Mouse (Mus musculus): ENCODE results near the gene Rps6kb2. TPM values are rescaled to one million over a fixed set of nuclear protein-coding genes. Genes with fewer than 3 reads are reported as not detected.
A peak's percentile ranks its signal among the peaks of the same experiment; 100 is the strongest.

Gene Rps6kb2
- polyA plus RNA-seq, 1 experiment from 2014 or later: 35.1 TPM

- ATAC-seq: no peak; the same call in 1 of the 2 replicates
- peaks cover 9% of the 10 kb centered on the region; the same call in 1 of the 2 replicates for H3K4me1 ChIP-seq (replicated peaks; ENCODE audit: control insufficient read depth, insufficient read depth, low read length)
- H3K27me3 ChIP-seq (replicated peaks; ENCODE audit: control insufficient read depth, insufficient read depth, low read length): no peaks in the 10 kb centered on the region
- H3K27ac ChIP-seq (ENCODE audit: low read depth, low read length): peak overlapping the region; percentile 7; the same call in 1 of the 2 replicates
- WGBS: 86% methylated on average over 17 of the region's 17 CpGs
- no peak for TF ChIP-seq CTCF (IDR thresholded peaks at IDR 0.05; ENCODE audit: low read depth)
- peaks cover 43% of the 10 kb centered on the region for H3K36me3 ChIP-seq (ENCODE audit: control insufficient read depth, insufficient read depth)
- peak overlapping the region; percentile 84; the same call in 1 of the 2 replicates for H3K4me3 ChIP-seq (ENCODE audit: low read depth, low read length)
- H3K9ac ChIP-seq (ENCODE audit: low read depth, low read length): no peak overlapping the region
- peak overlapping the region; percentile 80 for H3K4me2 ChIP-seq (replicated peaks; ENCODE audit: low read depth)
- no peaks in the 10 kb centered on the region for H3K9me3 ChIP-seq (ENCODE audit: control insufficient read depth)
Observed at GRCm38 (mm10) chr19:4149764-4150461, 13.2 kb downstream of the Rps6kb2 start.

DNA sequence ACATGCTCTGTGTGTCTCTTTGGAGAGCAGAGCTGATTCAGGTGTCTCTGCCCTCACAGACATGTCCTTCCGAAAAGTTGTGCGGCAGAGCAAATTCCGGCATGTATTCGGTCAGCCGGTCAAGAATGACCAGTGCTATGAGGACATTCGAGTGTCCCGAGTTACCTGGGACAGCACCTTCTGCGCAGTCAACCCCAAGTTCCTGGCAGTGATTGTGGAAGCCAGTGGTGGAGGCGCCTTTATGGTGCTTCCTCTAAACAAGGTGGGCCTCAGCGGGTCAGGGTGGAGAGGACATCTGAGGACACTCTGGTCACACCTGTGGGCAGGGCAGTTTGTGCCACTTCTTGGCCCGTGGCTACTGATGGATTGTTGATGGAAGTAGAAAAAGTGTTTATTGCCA, 13.9 kb downstream of the Rps6kb2 start:
- ATAC-seq: no peak; the same call in 1 of the 2 replicates
- H3K27ac ChIP-seq (ENCODE audit: low read depth, low read length): peak overlapping the region; percentile 95

GRCm38 (mm10) chr19:4148819-4149218, 14.3 kb downstream of the Rps6kb2 start:
- WGBS: 3% methylated on average over 7 of the region's 8 CpGs
- TF ChIP-seq CTCF (IDR thresholded peaks at IDR 0.05; ENCODE audit: low read depth): no peak
- Histone ChIP-seq H3K27ac (ENCODE audit: low read depth, low read length) (peak overlapping the region; percentile 95), H3K4me1 (replicated peaks; ENCODE audit: control insufficient read depth, insufficient read depth, low read length) (peaks cover 9% of the 10 kb centered on the region; the same call in 1 of the 2 replicates), H3K4me2 (replicated peaks; ENCODE audit: low read depth) (peak overlapping the region; percentile 80), H3K9me3 (ENCODE audit: control insufficient read depth) (no peaks in the 10 kb centered on the region), H3K9ac (ENCODE audit: low read depth, low read length) (peak overlapping the region; percentile 95), H3K27me3 (replicated peaks; ENCODE audit: control insufficient read depth, insufficient read depth, low read length) (no peaks in the 10 kb centered on the region), H3K36me3 (ENCODE audit: control insufficient read depth, insufficient read depth) (peaks cover 39% of the 10 kb centered on the region), H3K4me3 (ENCODE audit: low read depth, low read length) (peak overlapping the region; percentile 84)
- no peak for ATAC-seq

More for the DNA sequence above, 13.9 kb downstream of the Rps6kb2 start:
- Histone ChIP-seq H3K36me3 (ENCODE audit: control insufficient read depth, insufficient read depth) (peaks cover 43% of the 10 kb centered on the region), H3K9me3 (ENCODE audit: control insufficient read depth) (no peaks in the 10 kb centered on the region), H3K4me2 (replicated peaks; ENCODE audit: low read depth) (peak overlapping the region; percentile 80), H3K27me3 (replicated peaks; ENCODE audit: control insufficient read depth, insufficient read depth, low read length) (no peaks in the 10 kb centered on the region), H3K4me3 (ENCODE audit: low read depth, low read length) (peak overlapping the region; percentile 84), H3K4me1 (replicated peaks; ENCODE audit: control insufficient read depth, insufficient read depth, low read length) (peaks cover 9% of the 10 kb centered on the region; the same call in 1 of the 2 replicates), H3K9ac (ENCODE audit: low read depth, low read length) (peak overlapping the region; percentile 95)
- TF ChIP-seq CTCF (IDR thresholded peaks at IDR 0.05; ENCODE audit: low read depth): no peak
- WGBS: 68% methylated on average over 11 of the region's 11 CpGs

- Histone ChIP-seq H3K27me3 (replicated peaks; ENCODE audit: control insufficient read depth, insufficient read depth, low read length) (no peaks in the 10 kb centered on the region), H3K9me3 (ENCODE audit: control insufficient read depth) (no peaks in the 10 kb centered on the region), H3K4me2 (replicated peaks; ENCODE audit: low read depth) (peak within 1 kb of the TSS; percentile 80), H3K4me3 (ENCODE audit: low read depth, low read length) (peak within 1 kb of the TSS; percentile 84), H3K4me1 (replicated peaks; ENCODE audit: control insufficient read depth, insufficient read depth, low read length) (peaks cover 9% of the 10 kb centered on the region; the same call in 1 of the 2 replicates), H3K36me3 (ENCODE audit: control insufficient read depth, insufficient read depth) (peaks cover 35% of the 10 kb centered on the region), H3K9ac (ENCODE audit: low read depth, low read length) (peak within 1 kb of the TSS; percentile 95), H3K27ac (ENCODE audit: low read depth, low read length) (peak within 1 kb of the TSS; percentile 95)
- ATAC-seq: peak; percentile 85
- under 1% methylated on average over 33 of the region's 33 CpGs for WGBS
- no peak for TF ChIP-seq CTCF (IDR thresholded peaks at IDR 0.05; ENCODE audit: low read depth)
Observed at GRCm38 (mm10) chr19:4148491-4148806, 14.7 kb downstream of the Rps6kb2 start, which contains the start of gene Coro1b. TSS of gene Coro1b (plus strand) at chr19:4148619.

- WGBS: 42% methylated on average over 9 of the region's 9 CpGs
- peaks cover 9% of the 10 kb centered on the region; the same call in 1 of the 2 replicates for H3K4me1 ChIP-seq (replicated peaks; ENCODE audit: control insufficient read depth, insufficient read depth, low read length)
- no peaks in the 10 kb centered on the region for H3K9me3 ChIP-seq (ENCODE audit: control insufficient read depth)
- peak overlapping the region; percentile 84 for H3K4me3 ChIP-seq (ENCODE audit: low read depth, low read length)
- TF ChIP-seq CTCF (IDR thresholded peaks at IDR 0.05; ENCODE audit: low read depth): no peak
- peak overlapping the region; percentile 80 for H3K4me2 ChIP-seq (replicated peaks; ENCODE audit: low read depth)
- H3K27ac ChIP-seq (ENCODE audit: low read depth, low read length): no peak overlapping the region
- no peaks in the 10 kb centered on the region for H3K27me3 ChIP-seq (replicated peaks; ENCODE audit: control insufficient read depth, insufficient read depth, low read length)
- H3K36me3 ChIP-seq (ENCODE audit: control insufficient read depth, insufficient read depth): peaks cover 30% of the 10 kb centered on the region
- ATAC-seq: 0 out of 2 replicates have a peak, but pooled peaks have one; percentile 0
- 0 out of 2 replicates have a peak overlapping the region, but pooled peaks have one; percentile 95 for H3K9ac ChIP-seq (ENCODE audit: low read depth, low read length)
Observed at GRCm38 (mm10) chr19:4147782-4148490, 15.2 kb downstream of the Rps6kb2 start.

GRCm38 (mm10) chr19:4147022-4147405, 16.1 kb downstream of the Rps6kb2 start:
- Histone ChIP-seq H3K27ac (ENCODE audit: low read depth, low read length) (no peak overlapping the region), H3K4me1 (replicated peaks; ENCODE audit: control insufficient read depth, insufficient read depth, low read length) (peaks cover 9% of the 10 kb centered on the region; the same call in 1 of the 2 replicates), H3K36me3 (ENCODE audit: control insufficient read depth, insufficient read depth) (peaks cover 21% of the 10 kb centered on the region), H3K27me3 (replicated peaks; ENCODE audit: control insufficient read depth, insufficient read depth, low read length) (no peaks in the 10 kb centered on the region), H3K4me2 (replicated peaks; ENCODE audit: low read depth) (no peak overlapping the region), H3K9ac (ENCODE audit: low read depth, low read length) (no peak overlapping the region), H3K4me3 (ENCODE audit: low read depth, low read length) (no peak overlapping the region), H3K9me3 (ENCODE audit: control insufficient read depth) (no peaks in the 10 kb centered on the region)
- 74% methylated on average over 3 of the region's 3 CpGs for WGBS
- no peak for TF ChIP-seq CTCF (IDR thresholded peaks at IDR 0.05; ENCODE audit: low read depth)
- ATAC-seq: no peak

Measured in intestine, postnatal 0 days (tissue).